Comparison of ENCODE assay signal across 16 mouse cellular contexts in genomic region chr6:117701547-117701946, GRCm38 (mm10).
"Had no signal": no experiment of that assay in that cellular context is flagged by ENCODE, and none has a peak within 500 bp of the region (broad histone marks: within the 10 kb centered on the region; RNA-seq: fewer than 3 reads in every experiment).

No protein-coding gene starts in this region.

- H3K4me2 ChIP-seq: neural tube, embryonic 13.5 days; neural tube, embryonic 15.5 days; stomach, embryonic 15.5 days had no signal

- H3K36me3 ChIP-seq: neural tube, embryonic 13.5 days; neural tube, embryonic 15.5 days; stomach, embryonic 15.5 days had no signal

- H3K27me3 ChIP-seq: neural tube, embryonic 13.5 days; neural tube, embryonic 15.5 days; stomach, embryonic 15.5 days had no signal

- H3K9ac ChIP-seq: neural tube, embryonic 13.5 days; neural tube, embryonic 15.5 days; stomach, embryonic 15.5 days had no signal

- H3K9me3 ChIP-seq: neural tube, embryonic 13.5 days; neural tube, embryonic 15.5 days; stomach, embryonic 15.5 days had no signal

- H3K27ac ChIP-seq: neural tube, embryonic 13.5 days; neural tube, embryonic 15.5 days; stomach, embryonic 15.5 days; stomach, postnatal 0 days had no signal

- DNase-seq: retina, postnatal 1 day; right cerebral cortex, adult 18-20 months; right cerebral cortex, postnatal 14 days; right cerebral cortex, postnatal 25 days; right cerebral cortex, postnatal 4 days; spleen, adult 18-20 months; thymus, adult 18-20 months; thymus, adult 2 months; thymus, postnatal 14 days; thymus, postnatal 25 days; thymus, postnatal 36 days; thymus, postnatal 4 days had no signal

- H3K4me1 ChIP-seq: neural tube, embryonic 13.5 days; neural tube, embryonic 15.5 days; stomach, embryonic 15.5 days had no signal

- H3K4me3 ChIP-seq: neural tube, embryonic 13.5 days; neural tube, embryonic 15.5 days; stomach, embryonic 15.5 days had no signal
